Mouse (Mus musculus): ENCODE measurements around the gene Usb1.

Usb1 gene

DNA sequence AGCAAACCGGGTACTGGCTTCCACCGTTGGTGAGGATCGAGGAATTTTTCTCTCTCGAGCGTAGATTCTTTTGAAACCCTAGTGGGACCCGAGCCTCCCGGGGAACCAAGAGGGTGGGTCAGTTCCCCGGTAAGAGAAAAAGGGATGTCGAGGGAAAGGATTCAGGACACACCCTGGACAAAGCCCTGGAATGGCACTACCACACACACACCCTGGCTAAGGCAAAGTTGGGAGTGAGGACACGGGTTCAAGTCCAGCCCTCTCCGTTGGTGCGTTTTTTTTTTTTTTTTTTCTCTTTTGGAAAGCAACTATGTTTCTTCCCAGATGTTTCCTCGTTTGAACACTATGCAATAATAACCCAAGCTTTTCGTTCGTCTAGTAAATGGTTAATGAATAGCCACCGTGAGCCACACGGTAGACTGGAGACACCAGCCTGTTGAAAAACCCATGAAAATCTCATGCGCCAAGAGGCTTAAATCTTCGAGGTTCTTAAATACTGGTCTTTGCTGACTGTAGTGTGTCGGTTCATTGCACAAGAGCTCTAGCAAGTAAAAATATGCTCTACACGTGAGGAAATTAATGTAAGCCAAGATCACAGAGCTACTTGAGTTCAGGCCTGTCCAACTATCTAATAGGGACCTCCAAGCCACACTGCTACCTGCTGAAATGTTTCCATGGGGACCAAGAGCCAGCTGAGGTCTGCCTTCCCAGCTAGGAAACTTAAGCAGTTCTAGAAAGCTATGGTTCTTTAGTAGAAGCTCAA, 534 bp downstream of the Usb1 start:
- in situ Hi-C loops (cut with MboI, MseI), result loop anchor here (5.0 kb wide), 1 partner anchor 100 kb away; the partner anchor contains the start of gene Cfap20

DNA sequence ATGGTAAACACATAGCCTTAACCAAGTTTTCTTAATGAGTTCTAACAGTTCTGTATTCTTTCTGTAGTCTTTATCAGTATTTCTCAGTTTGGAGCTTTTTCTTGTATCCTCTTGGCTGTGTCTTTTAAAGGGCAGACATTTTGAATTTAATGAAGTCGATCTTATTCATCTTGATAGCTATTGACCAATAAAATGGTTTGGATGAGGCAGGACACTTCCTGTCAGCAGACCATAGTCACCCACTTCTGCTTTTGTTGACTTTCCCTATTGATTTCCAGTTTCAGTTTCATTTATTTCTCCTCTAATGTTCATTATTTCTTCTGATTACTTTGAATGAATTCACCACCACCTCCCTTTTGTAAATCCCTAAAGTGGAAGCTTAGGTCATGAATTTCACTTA, 3.6 kb downstream of the Usb1 start:
- in situ Hi-C loops (cut with MboI, MseI), result no loop called here

DNA sequence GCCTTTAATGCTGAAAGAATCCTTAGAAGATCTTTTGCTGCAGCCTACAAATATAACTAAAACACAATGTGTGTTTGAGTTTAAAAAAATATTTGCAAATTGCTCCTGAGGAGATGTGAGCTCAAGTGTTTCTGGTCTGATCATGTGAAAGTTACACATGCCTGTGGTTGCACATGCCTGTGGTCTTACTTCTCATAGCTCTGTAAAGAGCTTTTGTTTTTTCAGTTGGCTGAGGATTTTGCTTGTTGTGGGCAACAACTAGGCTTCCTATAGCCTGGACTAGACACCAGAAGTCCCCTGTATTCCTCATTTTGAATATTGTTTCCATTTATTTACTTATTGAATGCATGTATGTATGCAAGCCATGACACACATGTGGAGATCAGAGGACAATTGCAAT, 4.3 kb downstream of the Usb1 start:
- in situ Hi-C loops (cut with MboI, MseI), result no loop called here

DNA sequence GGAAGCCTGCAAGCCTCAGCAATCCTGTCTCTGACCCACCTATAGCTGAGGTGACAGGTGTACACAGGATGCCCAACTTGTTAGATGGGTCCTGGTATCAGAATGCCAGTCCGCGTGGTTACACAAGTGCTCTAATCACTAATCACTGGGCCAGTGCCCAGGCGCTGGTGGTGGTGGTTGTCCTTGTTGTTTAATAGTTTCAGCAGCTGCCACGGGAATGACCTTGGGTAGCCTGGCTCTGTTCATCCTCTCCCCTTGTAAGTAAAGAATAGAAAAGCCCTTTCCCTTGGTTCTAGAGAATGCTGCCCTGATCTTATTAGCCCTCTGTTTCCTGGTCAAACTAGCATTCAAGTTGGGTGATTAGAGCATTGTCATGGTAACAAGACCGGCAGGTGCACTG, 9.6 kb downstream of the Usb1 start:
- in situ Hi-C loops (cut with MboI, MseI), result no loop called here

DNA sequence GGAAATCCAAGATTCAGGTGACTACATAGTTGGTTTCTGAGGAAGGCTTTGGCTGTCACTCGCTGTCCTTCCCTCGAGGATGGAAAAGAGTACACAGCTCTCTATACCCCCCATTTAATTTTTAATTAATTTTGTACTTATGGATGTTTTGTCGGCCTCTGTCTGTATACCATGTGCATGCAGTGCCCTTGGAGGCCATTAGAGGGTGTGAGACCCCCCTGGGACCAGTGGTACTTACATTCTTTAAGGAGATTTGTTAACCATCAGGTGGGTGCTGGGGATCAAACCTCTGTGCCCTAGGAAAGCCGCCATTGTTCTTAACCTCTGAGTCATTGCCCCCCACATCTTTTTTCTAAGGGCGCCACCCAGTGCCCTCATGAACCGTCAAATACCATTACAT, 12.6 kb downstream of the Usb1 start:
- in situ Hi-C loops (cut with MboI, MseI), result no loop called here

DNA sequence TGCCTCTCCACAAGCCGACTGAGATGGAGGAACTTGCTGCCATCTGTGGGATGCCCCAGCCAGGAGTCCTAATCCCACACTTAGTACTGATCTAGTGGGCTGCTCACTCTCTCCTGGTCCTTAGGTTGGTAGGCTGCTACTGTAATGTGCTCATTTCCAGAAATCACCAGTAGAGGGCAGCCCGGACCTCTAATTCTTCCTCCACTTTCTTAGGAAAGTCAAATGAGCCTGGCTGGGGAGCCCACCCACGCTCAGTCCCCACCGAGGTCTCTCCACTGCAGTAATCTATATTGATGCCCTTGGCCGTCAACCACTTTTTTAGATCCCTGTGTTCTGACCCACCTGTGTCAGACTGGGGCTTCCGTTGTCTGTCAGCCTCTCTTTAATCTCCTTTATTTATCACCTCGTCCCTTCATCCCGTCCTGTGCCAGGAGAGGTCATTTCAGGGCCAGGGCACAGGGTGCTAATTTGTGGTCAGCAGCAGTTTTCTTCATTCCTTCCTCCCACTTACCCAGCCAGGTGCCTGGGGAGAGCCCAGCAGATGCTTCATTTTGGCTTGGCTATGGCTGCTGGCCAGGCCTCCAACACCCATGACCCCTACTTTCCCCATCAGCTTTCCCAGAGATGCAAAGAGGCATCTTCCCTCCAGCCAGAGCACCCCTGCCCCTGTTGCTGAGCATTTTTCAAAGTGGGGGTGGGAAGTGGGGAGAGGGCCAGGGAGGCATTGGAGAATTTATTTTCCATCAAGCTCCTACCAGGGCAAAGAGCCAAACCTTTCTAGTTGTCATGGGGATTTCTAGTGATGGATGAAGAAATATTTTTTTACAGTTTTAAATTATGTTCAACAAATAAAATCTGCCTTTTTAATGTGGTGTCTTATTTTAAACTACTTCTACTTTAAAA, 14.8 kb downstream of the Usb1 start:
- in situ Hi-C loops (cut with MboI, MseI), result no loop called here

DNA sequence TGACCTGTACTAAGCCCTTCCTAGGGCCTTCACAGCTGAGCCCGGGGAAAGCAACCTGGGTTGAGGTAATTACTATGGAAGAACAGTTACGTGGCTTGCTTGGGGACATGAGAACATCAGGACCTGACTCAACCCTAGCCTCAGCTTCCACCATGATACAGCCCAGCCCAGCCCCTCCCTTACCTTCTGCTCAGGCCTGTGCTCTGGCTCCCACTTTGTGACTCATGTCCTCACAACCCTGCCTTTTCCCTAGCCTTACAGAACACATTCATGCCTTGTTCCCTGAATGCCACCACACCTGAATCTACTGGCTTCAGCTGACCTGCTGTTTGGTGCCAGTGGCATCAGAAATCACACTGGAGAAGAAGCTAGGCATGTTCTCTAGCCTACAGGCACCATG, 16.3 kb downstream of the Usb1 start:
- in situ Hi-C loops (cut with MboI, MseI), result no loop called here

DNA sequence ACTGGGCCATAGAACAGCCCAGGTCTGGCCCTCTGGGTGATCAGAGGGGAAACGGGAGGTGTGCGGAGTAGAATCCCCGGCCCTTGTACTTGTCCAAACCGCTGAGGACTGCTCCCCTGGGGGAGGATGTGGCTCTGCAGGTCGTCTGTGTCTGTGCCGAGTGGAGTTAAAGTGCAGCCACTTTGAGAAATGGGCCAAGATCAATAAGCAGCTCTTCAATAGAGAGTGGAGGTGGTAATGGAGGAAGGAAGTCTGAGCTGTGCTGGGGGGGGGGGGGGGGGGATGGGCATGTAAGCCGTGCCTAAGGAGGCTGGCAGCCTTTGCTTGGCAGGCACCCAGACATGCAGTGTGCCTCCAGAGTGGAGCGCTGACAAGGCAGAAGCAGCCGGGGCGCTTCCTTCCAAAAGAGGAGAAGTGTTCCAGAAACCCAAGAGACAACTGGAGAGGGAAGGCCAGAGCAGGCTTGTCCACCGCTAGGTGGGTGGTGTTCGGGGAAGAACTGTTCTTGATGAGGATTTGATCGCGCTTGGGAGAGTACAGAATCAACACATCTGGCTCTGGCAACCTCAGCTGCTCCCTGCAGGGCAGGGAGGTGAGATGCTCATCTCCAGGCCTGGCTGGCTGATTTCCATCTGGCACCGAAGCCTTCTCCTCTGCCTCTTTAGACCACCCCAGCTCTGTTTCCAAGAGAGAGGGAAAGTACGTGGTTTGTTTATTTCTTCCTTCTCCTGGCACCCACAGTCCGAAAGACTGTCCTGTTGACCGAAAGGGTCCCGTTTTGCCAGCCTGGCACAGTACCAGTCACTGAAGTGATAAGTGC, 16.9 kb downstream of the Usb1 start:
- in situ Hi-C loops (cut with MboI, MseI), result no loop called here

DNA sequence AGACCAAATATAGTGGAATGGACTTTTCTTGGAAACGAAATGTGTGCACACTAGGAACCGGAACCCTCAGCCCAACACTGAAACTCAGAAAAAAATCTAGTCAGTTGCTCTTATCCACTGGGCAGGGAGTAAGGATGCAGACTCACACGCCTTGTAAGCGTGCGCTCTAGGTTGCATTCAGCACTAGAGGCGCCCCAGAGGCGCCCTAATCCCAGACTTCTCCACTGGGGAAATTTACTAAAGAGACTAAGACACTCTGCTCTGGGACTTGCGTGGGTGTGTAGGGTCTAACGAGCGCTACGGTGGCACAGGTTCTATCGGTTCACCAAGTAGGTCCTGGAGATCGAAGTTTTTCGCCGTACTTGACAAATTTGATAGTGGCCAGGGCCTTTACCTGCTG, 19.4 kb downstream of the Usb1 start:
- in situ Hi-C loops (cut with MboI, MseI), result no loop called here

DNA sequence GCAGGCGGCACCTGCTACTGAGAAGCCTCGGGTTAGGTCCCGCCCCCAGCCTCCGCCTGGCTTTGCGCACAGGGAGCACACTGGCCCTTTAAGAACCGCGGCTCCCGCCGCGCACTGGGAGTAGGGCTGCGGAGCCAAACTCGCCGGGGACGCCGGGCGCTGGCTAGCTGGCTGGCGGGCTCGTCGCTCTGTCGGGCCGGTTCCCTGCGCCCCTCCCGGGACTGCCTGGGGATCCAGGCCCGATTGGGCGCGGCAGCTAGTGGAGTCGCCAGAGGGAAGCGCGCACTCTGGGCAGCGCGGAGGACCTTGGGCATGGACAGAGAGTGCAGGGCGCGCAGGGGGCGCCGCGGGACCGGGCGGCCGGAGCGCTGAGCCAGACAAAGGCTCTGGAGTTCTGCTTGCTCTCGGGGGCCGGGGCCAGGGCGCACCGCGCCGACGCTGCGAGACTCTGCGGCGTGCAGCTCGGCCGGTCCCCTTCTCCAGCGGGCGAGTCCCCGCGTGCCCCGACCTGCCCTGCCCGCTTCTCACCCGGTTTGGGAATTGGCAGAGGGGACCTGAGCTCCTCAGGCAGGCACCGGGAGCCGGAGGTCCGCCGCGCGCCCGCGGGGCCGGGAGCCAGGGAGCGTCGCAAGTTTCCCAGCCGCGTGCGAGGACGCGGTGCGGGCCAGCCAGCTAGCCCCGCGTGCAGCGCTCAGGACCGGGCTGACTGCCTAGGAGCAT, 20.2 kb downstream of the Usb1 start, which contains the start of gene Mmp15:
Gene Mmp15, plus strand, starts transcription at position 118 of the 720 bp plus-strand sequence.
- in situ Hi-C loops (cut with MboI, MseI), result no loop called here

DNA sequence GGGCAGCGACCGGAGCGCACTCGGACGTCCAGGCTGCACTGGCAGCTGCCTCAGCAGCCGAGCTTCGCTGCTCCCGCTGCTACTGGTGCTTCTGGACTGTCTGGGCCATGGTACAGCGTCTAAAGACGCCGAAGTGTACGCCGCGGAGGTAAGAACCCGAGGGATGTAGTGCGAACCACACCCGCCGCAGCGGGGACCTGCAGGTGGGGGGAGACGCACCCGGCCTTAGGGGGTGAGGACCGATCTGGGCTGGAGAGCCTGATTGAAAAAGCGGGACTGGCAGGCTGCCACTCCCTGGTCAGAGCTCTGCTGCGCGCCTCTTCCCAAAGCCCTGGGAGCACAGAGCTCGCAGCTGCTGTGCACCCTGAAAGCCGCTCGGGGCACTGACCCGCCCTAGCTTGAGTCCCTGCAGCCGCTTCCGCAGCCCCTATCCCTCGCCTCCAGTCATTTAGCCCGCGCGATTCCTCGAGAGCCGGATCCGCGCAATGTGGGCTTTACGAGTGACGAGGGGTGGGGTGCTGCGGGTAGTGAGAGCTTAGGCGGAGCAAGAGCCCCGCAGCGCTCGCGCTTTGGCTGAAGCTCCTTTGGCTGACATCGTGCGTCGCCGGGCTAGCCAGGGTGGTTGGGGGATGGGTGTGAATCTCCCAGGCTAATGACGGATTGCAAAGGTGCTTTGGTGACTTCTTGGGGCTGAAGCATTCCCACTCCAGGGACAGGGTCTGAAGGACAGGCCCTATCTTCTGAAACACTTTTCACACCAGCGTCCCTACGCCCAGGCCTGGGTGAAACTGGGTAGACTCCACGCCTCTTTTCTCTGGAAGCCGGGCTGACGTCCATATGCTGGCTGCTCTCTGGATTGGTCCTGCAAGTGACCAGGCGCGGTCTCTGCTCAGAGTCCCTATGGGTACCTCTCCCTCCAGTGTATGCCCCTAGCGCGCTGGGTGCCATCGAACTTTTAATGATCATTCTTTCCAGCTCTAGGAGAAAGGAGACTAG, 21.1 kb downstream of the Usb1 start:
- in situ Hi-C loops (cut with MboI, MseI), result no loop called here

DNA sequence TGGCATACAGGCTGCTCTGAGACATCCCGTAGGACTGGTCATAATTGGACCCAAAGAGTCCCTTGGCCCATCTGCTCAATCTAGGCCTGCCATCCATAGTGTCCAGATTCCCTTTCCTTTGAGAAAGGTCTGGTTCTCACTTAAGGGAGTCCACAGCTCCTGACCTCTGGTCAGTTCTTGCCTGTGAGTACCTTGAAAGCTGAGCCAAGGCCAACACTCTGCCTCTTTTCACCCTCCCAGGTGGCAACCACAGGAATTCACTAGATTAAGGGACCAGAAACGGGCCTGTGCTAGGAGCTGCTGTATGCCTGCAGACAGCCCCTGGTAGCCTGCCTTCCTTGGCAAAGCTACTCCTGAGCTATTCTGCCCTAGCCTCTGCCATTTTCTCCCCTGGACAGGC, 22.5 kb downstream of the Usb1 start:
- in situ Hi-C loops (cut with MboI, MseI), result no loop called here

DNA sequence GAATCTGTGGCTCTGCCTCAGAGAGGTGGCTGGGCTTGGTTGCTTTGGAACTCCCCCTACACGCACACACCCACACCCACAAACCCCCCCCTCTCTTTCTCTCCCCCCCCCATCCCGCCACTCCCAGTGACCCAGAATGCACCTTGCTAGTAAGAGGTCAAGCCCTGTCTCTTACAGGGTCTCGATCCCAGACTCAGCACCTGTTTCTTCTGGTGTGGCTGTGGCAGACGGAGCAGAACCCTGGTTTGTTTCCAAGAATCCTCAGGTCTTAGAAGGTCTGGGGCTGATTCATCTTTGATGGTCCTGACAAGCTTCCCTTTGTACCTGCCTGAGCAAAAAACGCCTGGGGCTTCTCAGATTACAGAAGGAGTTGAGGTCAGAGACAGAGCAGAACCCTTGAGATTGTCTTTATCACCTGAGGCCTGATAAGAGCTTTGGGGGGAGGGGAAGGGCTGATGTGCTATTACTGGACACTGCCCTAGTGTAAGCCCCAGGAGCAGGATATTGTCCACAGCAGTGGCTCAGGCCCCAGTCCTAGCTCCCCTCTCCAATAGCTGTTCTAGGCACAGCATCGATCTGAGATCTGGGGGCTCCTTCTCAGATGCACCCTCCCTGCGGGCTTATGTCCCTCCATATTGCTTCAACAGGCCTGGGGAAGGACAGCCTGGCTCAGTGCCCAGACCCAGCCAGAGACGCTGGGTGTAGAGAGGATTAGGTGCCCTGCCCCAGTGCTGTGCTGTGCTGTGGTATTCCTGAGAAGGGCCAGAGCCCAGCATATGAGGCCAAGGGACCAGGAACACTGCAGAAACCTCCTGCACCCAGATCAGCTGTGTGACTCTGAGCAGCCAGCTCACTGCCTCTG, 26.7 kb downstream of the Usb1 start:
- in situ Hi-C loops (cut with MboI, MseI), result no loop called here

DNA sequence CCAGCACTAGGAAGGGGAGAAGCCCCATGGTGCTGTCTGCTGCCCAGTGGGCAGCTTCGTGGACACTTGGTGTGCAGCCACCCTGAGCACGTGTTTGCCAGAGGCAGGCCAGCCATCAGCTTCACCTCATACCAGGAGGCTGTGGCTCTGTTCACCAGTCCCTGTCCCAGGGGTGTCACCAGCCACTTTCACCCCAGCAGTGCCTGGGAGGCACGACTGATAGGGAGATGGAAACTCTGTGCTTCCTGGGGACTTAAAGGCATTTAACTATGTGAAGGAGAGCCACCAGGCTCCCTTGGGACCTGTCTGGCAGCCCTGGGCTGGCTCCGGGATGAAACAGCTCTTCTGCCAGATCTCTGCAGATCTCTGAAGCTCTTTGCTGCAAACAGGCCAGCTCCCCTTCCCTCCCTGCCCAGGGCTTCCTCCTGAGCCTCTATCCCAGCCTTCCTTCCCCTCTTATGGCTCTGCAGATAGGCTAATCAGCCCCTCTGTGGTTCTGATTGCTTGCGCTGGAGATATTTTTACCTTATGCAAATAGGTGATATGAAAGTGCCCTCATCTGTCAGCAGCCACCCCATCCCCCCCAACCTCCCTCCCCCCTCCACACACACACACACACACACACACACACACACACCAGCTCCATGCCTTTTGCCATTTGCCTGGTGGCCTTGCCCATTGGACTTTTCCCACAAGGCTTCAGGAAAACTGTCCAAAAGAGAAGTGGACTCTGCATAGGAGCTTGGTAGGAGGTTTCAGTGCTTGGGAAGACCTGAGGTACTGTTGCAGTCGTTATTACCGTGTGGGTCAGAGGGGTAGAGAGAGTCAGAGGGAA, 28.3 kb downstream of the Usb1 start:
- in situ Hi-C loops (cut with MboI, MseI), result no loop called here

DNA sequence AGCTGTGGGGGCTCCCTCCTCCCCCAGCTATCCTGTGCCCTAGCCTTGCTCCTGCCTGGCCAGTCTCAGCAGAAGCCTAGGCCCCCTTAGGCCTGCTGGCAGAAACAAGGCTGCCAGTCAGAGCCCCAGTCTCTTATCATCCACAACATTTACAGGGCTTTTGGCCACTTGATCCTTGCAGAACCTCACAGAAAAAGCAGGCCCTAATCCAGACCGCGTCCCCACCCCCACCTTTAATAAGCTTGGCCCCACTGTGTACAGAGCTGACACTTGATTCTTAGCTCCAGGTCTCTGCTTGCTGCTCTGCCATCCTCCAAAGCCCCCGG, 28.9 kb downstream of the Usb1 start:
- in situ Hi-C loops (cut with MboI, MseI), result no loop called here

DNA sequence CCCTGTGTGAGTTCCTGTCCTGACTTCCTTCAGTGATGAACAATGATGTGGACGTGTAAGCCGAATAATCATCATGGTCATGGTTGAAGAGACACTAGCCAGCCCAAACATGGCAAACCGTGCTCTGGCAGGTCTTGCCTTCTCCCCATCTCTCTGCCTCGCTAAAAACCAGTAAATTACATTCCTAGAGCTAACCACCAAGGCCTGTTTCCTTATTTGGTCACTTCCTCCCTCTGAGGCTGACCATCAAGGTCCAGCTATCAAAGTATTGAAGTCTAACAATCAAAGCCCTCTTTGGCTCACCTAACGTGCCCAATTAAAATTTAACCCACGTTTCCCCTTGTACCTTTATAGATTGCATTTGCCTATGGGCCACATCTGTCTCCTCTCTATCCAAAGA, 30.2 kb downstream of the Usb1 start:
- in situ Hi-C loops (cut with MboI, MseI), result no loop called here

DNA sequence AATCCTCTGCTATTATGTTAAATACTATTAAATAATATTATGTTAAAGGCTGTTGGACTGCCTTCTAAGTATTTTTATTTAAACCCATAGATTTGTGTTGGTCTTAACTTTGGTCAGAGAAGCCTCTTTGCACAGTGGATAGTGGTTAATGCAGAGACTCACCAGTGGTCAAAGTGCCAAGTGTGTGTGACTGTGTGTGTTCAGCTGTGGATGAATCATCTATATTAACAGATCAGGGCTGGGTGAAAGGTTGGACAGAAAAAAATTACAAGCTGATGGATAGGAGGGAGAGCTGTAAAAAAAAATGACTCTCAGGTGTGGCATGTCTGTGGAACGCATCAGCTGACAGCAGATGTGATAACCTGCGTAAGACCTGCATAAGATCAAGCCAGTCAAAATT, 31.8 kb downstream of the Usb1 start:
- in situ Hi-C loops (cut with MboI, MseI), result no loop called here

DNA sequence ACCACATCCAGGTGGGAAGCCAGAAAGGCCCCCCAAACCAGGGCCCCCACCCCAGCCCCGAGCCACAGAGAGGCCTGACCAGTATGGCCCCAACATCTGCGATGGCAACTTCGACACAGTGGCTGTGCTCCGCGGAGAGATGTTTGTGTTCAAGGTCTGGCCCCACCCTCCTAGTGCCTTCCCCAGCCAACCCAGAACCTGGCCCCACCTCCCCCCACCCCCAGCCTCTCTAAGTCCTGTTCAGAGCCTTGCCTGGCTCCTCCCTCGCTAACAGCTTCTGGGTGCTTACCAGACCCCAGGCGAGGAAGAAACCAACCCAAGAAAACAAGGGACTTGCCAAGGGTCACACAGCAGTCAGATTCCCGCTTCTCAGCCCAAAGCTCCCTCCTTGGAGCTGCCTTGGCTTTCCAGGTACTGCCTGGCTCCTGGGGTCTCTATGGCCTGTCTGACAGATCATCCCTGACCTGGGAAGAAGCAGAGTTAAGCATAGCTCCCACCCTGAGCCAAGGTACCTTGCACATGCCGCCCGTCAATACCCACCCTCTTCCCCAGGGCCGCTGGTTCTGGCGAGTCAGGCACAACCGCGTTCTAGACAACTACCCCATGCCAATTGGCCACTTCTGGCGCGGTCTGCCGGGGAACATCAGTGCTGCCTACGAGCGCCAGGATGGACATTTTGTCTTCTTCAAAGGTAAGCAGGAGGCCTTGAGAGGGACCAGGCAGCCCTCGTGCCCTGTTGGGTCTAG, 37.7 kb downstream of the Usb1 start:
- in situ Hi-C loops (cut with MboI, MseI), result no loop called here
